Mouse (Mus musculus): ENCODE data around the gene Scn8a. TPM values are rescaled to one million over a fixed set of nuclear protein-coding genes. Genes with fewer than 3 reads are reported as not detected.

Gene Scn8a
- total RNA-seq, 2 experiments from 2014 or later = 250 to 260 TPM

DNA sequence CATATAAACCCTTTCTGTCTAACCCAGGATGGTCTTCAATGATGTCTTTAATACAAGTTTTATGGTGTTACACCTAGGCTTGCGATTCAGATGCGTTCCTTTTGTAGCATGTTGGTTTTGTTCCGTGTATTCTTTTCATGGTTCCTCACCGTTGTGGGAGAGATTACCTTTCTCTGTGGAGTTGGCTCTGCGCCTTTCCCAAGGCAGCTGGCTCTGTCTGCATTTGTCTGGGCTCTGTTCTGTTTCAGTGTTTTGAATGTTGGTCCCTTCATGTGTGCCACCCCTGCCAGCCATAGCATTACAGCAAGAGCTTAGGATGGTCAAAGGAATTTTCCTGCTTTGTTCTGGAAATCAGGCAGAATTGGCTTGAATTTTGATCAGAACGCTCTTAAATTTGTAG, 14.8 kb downstream of the Scn8a start:
- Histone ChIP-seq H3K27ac (no peak overlapping the region), H3K4me3 (no peak overlapping the region)
- no peak for DNase-seq (ENCODE audit: extremely low spot score in 1 of 2, low spot score in 2 of 2)
- intact Hi-C loops (cut with DNase I) = no loop called here
- TF ChIP-seq CTCF (IDR thresholded peaks at IDR 0.05) = no peak

DNA sequence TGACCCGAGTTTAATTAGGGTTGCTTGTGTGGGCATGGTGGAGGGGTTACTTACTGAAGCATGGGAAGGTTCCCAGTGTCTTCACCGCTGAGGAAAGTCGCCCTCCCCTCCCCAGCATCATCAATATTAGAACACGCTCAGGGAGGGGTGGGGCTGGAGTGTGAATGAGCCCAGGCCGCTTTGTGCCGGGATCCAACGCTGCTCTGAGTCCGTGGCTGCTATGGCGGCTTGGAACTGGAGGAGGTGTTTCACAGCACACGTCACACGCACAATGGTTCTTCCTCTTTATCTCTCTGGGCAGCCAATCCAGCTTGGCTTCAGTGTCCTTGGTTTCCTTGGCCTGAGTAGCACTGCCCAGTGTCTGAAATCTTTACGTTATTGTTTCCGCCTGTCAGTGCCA, 22.3 kb downstream of the Scn8a start:
- intact Hi-C loops (cut with DNase I) = no loop called here
- H3K27ac ChIP-seq = no peak overlapping the region
- H3K4me3 ChIP-seq = no peak overlapping the region
- DNase-seq (ENCODE audit: extremely low spot score in 1 of 2, low spot score in 2 of 2) = no peak
- no peak for TF ChIP-seq CTCF (IDR thresholded peaks at IDR 0.05)

DNA sequence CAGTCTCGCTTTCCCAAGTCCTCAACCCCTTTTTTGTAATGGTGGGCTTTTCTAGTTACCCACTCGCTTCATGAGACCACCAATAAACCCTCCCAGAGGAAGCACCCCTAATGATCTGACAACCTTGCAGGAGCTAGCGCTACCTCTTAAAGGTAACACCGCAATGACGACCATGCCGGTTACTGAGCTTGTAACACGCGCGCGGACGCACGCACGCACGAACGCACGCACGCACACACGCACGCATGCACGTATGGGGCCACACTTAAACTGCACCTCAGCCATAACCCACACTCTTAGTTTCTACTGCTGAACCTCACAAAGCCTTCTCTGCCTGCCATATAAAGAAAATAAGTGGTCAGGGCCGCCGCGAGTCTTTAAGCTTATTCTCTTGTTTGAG, 26.8 kb downstream of the Scn8a start:
- Histone ChIP-seq H3K27ac (no peak overlapping the region), H3K4me3 (no peak overlapping the region)
- TF ChIP-seq CTCF (IDR thresholded peaks at IDR 0.05) = no peak
- DNase-seq (ENCODE audit: extremely low spot score in 1 of 2, low spot score in 2 of 2) = no peak
- intact Hi-C loops (cut with DNase I) = no loop called here

DNA sequence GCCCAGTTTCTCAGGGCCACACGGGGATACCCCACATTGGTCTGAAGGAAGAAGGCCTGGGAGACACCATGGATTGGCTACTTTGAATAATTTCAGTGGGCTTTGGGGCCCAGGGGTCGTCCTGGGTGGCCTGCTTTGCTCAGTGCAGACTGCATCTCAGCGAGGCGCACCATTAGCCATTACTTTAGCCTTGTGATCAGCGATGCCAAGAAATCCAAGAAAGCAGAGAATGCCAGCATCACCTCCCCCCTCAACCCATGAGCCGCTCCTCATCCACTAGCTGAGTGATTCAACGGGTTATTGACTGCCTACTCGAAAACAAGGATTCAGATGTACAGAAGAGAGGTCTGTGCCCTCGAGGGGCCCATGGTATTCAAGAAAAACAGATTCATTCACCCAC, 34.2 kb downstream of the Scn8a start:
- intact Hi-C loops (cut with DNase I) = no loop called here
- Histone ChIP-seq H3K27ac (no peak overlapping the region), H3K4me3 (no peak overlapping the region)
- DNase-seq (ENCODE audit: extremely low spot score in 1 of 2, low spot score in 2 of 2) = no peak
- TF ChIP-seq CTCF (IDR thresholded peaks at IDR 0.05) = no peak

DNA sequence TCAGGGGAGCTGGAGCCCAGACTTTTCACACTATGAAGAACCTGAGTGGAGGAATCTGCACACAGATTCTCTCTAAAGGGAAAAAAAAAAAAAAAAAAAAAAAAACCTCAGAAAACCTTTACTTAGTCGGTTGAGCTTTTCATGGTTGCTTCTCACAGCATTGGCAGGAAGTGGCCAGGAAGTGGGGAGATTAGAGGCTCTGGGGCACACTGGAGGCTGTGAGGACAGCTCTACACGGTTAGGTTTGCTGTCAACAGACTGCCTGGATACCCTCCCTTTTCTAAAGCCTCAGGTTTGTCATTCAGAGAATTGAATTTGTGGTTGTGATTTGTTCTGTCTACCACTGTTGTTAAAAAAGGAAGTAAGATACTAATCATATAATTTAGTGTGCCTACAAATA, 35.3 kb downstream of the Scn8a start:
- no peak for TF ChIP-seq CTCF (IDR thresholded peaks at IDR 0.05)
- DNase-seq (ENCODE audit: extremely low spot score in 1 of 2, low spot score in 2 of 2) = no peak
- intact Hi-C loops (cut with DNase I) = no loop called here
- H3K4me3 ChIP-seq = no peak overlapping the region
- H3K27ac ChIP-seq = no peak overlapping the region

DNA sequence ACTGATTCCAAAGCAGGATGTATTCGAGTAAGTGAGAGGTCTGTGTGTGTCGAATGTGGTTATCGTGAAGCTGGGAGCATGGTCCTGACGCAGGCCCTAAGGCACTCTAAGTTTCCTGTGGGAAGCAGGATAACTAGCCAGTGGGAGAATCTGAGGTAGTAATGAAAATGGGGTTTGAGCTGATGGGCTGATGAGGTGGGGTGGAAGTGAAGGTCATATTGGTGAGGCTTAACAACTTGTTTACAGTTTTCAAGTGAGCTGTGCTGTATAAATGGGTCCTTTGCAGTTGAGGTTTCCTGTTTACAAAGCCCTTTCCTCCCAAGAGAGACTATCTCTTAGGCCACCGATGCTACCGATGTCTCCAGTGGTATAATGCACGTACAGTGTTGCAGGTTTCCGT, 36.1 kb downstream of the Scn8a start:
- TF ChIP-seq CTCF (IDR thresholded peaks at IDR 0.05) = no peak
- intact Hi-C loops (cut with DNase I) = no loop called here
- Histone ChIP-seq H3K27ac (no peak overlapping the region), H3K4me3 (no peak overlapping the region)
- no peak for DNase-seq (ENCODE audit: extremely low spot score in 1 of 2, low spot score in 2 of 2)

DNA sequence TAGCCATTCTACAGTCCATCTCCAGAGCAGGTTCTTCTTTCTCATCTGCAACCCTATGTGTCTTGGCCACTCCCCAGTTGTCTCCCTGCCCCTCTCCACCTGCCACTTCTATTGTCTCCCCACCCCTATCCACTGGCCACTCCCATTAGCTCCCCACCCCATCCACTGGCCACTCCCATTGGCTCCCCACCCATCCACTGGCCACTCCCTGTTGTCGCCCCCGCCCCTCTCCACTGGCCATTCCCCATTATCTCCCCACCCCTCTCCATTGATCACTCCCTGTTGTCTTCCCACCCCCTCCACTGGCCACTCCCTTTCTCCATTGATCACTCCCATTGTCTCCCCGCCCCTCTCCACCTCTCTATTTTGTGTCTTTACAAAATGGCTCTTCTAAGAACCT, 39.2 kb downstream of the Scn8a start:
- no peak for TF ChIP-seq CTCF (IDR thresholded peaks at IDR 0.05)
- intact Hi-C loops (cut with DNase I) = no loop called here
- DNase-seq (ENCODE audit: extremely low spot score in 1 of 2, low spot score in 2 of 2) = no peak

DNA sequence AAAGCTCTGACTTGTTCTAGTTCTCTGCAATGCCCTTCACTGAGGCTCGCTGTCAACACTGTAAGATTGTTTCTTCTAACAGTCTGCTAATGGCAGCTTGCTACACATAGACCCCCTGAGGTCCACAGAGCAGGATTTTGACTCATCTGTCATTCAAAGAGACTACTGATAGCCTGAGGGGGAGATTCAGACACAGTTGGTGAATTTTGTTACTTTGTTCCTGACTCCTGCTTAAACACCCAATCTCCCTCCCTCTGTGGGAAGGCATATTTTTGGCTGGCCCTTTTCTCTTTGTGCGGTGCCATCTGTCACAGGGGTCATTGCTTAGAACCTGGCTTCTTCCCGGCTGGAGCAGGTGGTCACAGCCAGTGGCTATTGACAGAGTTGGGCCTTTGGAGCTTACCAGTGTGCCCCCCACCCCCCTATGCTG, 40.1 kb downstream of the Scn8a start:
- Histone ChIP-seq H3K4me3 (no peak overlapping the region), H3K27ac (peak overlapping the region; percentile 67)
- intact Hi-C loops (cut with DNase I) = loop anchor here (1.0 kb wide), 1 partner anchor 38 kb away; no protein-coding TSS in a partner anchor
- TF ChIP-seq CTCF (IDR thresholded peaks at IDR 0.05) = no peak
- DNase-seq (ENCODE audit: extremely low spot score in 1 of 2, low spot score in 2 of 2) = no peak

More for the DNA sequence above, 39.2 kb downstream of the Scn8a start:
- no peak overlapping the region for H3K27ac ChIP-seq
- no peak overlapping the region for H3K4me3 ChIP-seq

DNA sequence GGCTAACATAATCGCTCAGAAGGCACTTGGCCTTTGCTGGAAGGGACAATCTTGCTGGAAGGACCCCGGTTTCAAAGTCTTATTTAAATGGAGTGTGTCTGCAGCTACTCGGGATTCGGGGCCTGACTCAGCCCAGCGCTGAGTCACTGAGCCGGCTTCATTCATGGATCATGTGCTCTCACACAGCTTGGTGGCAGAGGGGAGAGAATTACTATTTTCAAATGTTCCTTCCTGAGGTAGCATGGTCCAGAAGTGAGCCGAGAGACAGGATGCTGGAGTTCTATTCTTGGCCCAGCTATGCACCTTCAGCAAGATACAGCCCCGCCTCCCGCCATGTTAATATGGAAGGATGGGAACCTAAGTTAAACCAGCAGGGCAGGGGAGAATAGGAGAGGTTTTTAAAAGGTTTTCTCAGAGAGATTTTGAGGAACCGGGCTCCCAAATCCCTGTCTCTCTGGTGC, 40.8 kb downstream of the Scn8a start:
- intact Hi-C loops (cut with DNase I) = loop anchor here (1.0 kb wide), 1 partner anchor 39 kb away; no protein-coding TSS in a partner anchor
- no peak; the same call in 1 of the 2 replicates for TF ChIP-seq CTCF (IDR thresholded peaks at IDR 0.05)
- DNase-seq (ENCODE audit: extremely low spot score in 1 of 2, low spot score in 2 of 2) = peak; percentile 67 to 70
- Histone ChIP-seq H3K4me3 (no peak overlapping the region), H3K27ac (peak overlapping the region; percentile 67)

DNA sequence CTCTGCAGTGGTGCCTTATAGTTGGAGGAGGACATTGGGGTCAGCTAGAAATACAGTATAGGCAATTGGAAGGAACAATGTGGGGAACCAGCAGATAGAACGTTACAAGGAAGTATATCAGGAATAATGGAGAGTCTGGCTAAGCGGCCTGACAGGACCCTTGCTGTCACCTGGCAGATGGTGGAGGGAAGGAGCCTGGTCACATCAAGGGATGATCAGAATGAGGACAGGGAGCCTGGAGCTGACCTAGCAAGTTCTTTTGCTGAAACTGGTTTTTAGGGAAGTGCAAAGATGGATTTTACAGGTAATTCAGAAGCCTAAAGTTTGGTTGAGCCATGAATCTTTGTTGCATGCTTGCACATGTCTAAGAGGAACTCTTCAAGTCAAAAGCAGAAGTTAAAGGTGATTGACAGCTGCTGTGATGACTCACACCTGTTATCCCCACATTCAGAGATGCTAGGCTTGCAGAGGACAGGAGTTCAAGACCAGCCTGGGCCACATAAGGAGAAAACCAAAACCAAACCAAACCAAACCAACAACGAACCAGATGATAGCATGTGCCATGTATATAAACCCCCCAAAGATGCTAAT, 43.1 kb downstream of the Scn8a start:
- intact Hi-C loops (cut with DNase I) = no loop called here

DNA sequence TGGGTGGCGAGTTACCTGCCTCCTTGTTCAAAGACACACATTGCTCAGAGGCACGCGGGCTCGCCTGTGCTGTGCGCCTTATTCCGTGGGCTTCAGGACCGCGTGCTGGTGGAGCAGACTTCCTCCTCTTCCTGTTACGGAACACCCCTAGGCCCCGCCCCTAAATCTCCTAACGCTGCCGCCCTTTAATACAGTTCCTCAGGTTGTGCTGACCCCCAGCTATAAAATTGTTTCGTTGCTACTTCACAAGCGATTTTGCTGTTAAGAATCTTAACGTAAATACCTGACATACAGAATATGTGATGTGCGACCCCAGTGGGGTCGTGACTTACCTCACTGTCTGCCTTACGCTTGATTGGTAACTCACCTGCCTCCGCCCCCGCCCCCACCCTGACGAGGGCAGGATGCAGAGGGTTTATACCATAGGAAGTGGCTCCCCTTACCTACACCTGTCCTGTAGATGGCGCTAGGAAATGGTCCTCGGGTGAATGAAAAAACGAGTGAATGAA, 45.1 kb downstream of the Scn8a start:
- intact Hi-C loops (cut with DNase I) = no loop called here
- DNase-seq (ENCODE audit: extremely low spot score in 1 of 2, low spot score in 2 of 2) = no peak
- Histone ChIP-seq H3K27ac (no peak overlapping the region), H3K4me3 (peak overlapping the region; percentile 23; the same call in 1 of the 2 replicates)
- TF ChIP-seq CTCF (IDR thresholded peaks at IDR 0.05) = peak; percentile 39

More for the DNA sequence above, 43.1 kb downstream of the Scn8a start:
- no peak for TF ChIP-seq CTCF (IDR thresholded peaks at IDR 0.05)
- Histone ChIP-seq H3K27ac (no peak overlapping the region), H3K4me3 (no peak overlapping the region)
- no peak for DNase-seq (ENCODE audit: extremely low spot score in 1 of 2, low spot score in 2 of 2)

DNA sequence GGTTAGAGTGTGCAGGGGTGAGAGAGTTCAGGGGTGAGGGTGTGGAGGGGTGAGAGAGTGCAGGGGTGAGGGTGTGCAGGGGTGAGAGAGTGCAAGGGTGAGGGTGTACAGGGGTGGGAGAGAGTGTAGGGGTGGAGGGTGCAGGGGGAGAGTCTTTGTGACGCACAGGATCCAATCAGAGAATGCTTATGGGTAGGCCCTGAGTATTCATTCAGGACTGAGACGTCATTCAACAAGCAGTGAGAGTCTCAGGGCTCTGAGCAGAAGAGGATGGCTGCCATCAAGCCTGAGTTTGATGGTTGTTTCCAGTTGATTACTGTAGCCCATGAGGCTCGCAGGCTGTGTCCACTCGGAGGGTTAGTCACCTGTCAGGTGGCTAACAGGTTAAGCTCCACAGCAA, 48.4 kb downstream of the Scn8a start:
- no peak for DNase-seq (ENCODE audit: extremely low spot score in 1 of 2, low spot score in 2 of 2)
- Histone ChIP-seq H3K4me3 (no peak overlapping the region), H3K27ac (no peak overlapping the region)
- intact Hi-C loops (cut with DNase I) = no loop called here
- TF ChIP-seq CTCF (IDR thresholded peaks at IDR 0.05) = no peak

DNA sequence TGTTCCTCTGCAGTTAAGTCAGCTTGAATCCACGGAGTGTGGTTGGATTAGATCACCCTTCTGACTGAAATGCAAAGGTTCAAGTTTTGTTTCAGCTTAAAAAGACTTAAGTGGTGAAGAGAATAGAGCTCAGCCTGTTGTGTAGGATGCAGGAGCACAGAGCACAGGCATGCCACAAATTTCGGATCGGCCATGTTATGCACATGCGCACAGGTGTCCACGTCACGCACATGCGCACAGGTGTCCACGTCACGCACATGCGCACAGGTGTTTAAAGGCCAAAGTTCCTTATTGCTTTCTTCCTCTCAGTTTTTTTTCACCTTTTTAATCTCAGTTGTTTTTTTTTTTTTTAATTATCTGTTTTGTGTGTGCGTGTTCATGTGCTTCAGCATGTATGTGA, 52.6 kb downstream of the Scn8a start:
- no peak for TF ChIP-seq CTCF (IDR thresholded peaks at IDR 0.05)
- intact Hi-C loops (cut with DNase I) = loop anchor here (2.0 kb wide), 4 partner anchors 39 to 97 kb away; no protein-coding TSS in a partner anchor

More for the DNA sequence above, 52.6 kb downstream of the Scn8a start:
- H3K27ac ChIP-seq = no peak overlapping the region
- no peak overlapping the region for H3K4me3 ChIP-seq
- no peak for DNase-seq (ENCODE audit: extremely low spot score in 1 of 2, low spot score in 2 of 2)

Data from left cerebral cortex, adult 2 months (tissue).